Mouse (Mus musculus): ENCODE data around the gene Hs3st5.

Hs3st5 gene

GRCm38 (mm10) chr10:36818867-36819266 is 312.3 kb downstream of the Hs3st5 start:
- no peak for TF ChIP-seq GATA4 (IDR thresholded peaks at IDR 0.05; ENCODE audit: insufficient replicate concordance, low read length)

- no peak for TF ChIP-seq GATA4 (IDR thresholded peaks at IDR 0.05; ENCODE audit: insufficient replicate concordance, low read length)
Observed at GRCm38 (mm10) chr10:36829079-36829478, 322.5 kb downstream of the Hs3st5 start.

DNA sequence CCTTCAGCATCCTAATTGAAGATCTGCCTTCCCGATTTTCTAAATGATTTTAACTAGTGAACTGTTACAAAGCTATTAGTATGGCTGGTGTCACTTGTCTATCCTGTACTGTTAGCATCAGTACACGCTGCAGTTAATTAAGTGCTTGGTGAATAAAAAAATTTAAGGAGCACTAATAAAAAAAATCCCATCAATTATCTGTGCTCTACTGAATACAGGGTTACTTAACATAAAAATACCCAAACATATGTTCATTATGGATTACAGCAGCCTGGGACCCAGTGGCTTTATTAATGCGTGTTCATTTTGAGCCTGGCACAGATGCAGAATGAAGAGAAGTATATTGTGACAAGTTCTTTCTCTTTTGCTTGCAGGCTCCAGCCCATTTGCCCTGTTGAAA is 325.6 kb downstream of the Hs3st5 start:
- TF ChIP-seq GATA4 (IDR thresholded peaks at IDR 0.05; ENCODE audit: insufficient replicate concordance, low read length) = no peak

- TF ChIP-seq GATA4 (IDR thresholded peaks at IDR 0.05; ENCODE audit: insufficient replicate concordance, low read length) = no peak
Observed at GRCm38 (mm10) chr10:36834224-36834623, 327.6 kb downstream of the Hs3st5 start.

GRCm38 (mm10) chr10:36835836-36836516 is 329.4 kb downstream of the Hs3st5 start:
- no peak for TF ChIP-seq GATA4 (IDR thresholded peaks at IDR 0.05; ENCODE audit: insufficient replicate concordance, low read length)

DNA sequence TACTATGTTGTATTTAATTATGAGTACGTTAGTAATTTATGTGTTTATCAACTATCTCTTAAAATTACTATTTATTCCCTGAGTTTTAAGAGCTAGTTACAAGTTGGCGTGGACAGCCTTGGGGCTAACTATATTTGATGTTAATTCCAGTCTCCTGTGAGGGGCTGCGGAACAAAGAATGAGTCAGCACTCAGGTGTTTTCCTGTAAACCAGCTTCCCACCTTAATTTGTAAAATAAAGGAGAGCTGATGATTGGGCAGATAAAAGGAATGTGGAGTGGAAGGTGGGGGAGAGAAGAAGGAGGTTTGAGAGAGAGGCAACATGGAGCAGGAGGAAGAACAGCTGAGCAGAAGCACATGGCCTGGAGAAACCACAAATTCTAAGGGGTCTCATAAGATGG is 343.6 kb downstream of the Hs3st5 start:
- TF ChIP-seq GATA4 (IDR thresholded peaks at IDR 0.05; ENCODE audit: insufficient replicate concordance, low read length) = no peak

GRCm38 (mm10) chr10:36862127-36862895 is 355.7 kb downstream of the Hs3st5 start:
- no peak for TF ChIP-seq GATA4 (IDR thresholded peaks at IDR 0.05; ENCODE audit: insufficient replicate concordance, low read length)
